Mouse (Mus musculus): ENCODE measurements at regions not wholly inside any gene's neighbourhood (a gene's known extent, or its start where the extent isn't known, plus 50 kb on each side); places are given as distances from the start of the nearest gene placed in this dataset.

DNA sequence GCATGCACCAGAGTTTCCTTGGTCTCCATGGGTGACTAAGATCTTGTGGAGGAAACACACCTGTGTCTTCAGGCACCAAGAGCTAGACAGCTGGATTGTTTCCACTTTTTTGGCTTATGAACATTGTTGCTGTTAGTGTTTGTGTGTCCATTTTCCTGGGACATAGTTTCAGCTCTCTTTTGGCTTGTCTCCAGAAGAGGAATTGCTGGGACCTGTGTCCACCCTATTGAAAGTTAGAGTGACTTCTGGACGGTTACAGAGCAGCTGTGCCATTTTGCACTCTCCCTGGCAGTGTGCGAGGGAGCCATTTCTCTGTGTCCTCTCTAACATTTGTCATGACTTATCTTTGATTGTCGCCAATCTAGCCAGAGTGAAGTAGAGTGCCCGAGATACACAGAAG lies 51.5 kb upstream of the Irx3 start:
- H3K36me3 ChIP-seq (ENCODE audit: control insufficient read depth, insufficient read depth), result no peaks in the 10 kb centered on the region
- H3K4me2 ChIP-seq (ENCODE audit: low read depth, low read length), result no peak overlapping the region
- 49% methylated on average over 4 of the region's 4 CpGs for WGBS

More for the DNA sequence above, 51.5 kb upstream of the Irx3 start:
- Histone ChIP-seq H3K27me3 (ENCODE audit: control insufficient read depth, insufficient read depth, low read length) (no peaks in the 10 kb centered on the region; the same call in 1 of the 2 replicates), H3K27ac (ENCODE audit: low read length) (no peak overlapping the region), H3K9me3 (replicated peaks; ENCODE audit: control insufficient read depth, low read length) (no peaks in the 10 kb centered on the region), H3K4me3 (ENCODE audit: low read length) (no peak overlapping the region), H3K9ac (ENCODE audit: low read length) (no peak overlapping the region), H3K4me1 (ENCODE audit: control insufficient read depth, insufficient read depth, low read length) (peaks cover 16% of the 10 kb centered on the region)
- no peak for ATAC-seq (replicated peaks; ENCODE audit: extremely low read depth, insufficient read depth, low FRiP score)
